Mouse (Mus musculus): Measurements from ENCODE around the gene Sox8.

Sox8 gene

DNA sequence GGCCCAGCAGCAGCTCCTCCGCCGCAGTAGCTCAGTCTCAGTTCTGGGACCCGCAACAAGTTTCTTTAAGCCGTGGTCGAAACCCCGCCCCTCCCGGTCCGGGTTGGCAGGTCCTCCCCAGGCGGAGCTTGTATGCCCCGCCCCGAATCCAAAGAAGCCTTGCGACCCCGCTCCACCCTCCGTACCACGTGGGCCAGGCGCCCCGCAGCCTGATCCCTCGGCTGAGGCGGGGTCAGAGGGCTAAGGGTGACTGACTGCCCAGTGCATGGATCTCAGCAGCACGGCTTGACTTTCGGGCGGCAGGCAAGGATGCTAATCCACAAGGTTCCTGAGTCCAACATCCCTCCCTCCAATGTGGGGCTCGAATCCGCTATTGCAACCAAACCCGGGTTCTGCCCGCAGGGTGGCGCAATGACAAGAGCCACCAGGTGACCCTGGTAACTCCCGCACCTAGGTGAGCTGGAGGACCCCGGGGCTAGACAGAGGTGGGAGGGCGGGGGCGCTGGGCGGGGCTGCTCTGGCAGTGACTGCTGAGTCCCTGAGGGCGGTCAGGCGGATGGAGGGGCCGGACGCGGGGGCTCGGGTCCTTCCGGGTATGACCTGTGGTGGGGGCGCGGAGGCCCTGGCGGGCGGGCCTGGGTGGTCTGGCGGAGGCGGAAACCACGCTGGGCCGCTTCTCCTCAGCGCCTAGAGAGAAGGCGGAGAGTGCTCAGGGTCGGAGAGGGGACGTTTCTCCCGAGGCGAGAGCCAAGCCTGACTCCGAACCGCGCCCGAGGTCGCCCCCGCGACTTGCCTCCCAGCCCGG lies at the start of gene Sox8:
Gene Sox8 (minus strand): TSS at position 39 of the 805 bp plus-strand sequence.
- peak; percentile 53 for ATAC-seq (ENCODE audit: low TSS enrichment)

DNA sequence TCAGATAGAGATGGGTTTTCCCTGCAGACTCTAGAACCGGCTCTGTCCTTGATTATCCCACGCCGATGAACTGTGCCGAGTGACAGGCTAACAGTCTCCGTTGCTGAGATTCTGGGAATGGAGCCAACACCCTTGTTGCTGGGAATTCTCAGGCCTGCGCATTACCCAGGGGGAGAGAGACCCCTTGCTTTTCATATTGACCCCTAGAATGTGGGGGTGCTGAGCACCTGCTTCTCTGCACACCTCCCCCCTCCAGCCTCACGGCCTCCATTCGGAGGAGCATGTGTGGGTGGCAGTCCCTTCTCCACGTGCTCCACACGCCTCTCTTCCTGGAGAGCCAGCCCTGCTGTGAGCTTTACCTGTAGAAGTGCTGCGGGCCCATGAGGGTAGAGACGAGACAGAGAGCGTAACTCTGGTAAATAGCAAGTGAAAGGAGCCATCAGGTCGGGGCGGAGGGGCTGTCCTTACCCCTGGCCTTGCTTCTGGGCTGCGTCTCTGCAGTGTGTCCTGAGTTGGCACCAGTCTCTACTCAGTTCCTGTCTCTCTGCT lies 48.1 kb upstream of the Sox8 start:
- ATAC-seq (ENCODE audit: low TSS enrichment) = peak; percentile 56; the same call in 1 of the 2 replicates

DNA sequence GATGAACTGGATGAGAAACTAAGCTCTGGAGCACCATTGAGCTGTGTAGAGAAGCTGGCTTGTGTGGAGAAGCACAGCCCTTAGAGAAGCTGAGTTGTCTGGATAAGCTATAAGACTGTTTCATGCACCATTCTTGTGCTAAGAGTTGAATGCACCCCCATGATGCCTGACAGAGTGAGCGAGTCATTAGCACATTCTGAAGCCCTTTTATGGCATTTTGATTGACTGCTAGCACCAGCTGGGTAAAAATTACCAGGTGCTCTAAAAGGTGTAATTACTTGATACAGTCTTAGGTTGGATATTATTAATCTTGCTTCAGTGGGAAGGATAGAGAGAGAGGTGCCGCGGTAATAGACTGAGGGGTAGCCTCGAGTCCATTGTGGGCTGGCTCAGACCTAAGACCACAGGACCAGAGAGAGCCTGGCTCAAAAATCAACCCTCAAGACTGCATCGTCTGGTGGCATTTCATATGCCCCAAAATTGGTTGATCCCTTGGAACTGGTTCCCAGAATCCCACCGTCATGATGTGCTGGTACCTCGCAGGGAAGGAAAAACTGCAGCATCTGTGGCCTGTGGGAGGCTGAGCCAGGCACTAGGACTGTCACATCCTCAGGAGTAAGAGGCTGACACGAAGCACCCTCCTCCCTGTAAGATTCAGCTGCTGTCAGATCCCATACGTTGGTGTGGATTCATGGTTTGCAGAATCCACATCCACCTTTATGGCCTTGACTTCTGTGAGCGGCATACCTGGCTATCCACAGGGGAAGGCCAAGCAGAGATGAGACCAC lies 44.4 kb upstream of the Sox8 start:
- ATAC-seq (ENCODE audit: low TSS enrichment) = peak; percentile 44; the same call in 1 of the 2 replicates

DNA sequence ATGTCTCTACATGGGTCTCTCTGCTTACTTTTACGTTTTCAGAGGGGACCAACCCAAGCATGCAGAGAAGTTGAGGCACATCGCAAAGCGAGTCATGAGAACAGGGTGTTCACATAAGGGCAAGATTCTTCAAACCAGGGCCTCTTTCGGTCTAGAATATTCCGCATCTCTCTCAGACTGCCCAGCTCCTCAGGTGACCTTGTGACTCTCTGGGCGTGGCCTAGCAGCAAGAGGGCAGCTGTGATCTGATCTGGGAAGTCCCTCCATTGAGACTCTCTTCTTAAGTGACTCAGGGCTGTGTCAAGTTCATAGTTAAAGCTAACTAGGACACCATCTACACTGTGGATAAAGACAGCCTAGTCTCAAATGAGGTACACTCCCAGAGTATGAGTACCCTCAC lies 42.8 kb upstream of the Sox8 start:
- ATAC-seq (ENCODE audit: low TSS enrichment) = no peak

DNA sequence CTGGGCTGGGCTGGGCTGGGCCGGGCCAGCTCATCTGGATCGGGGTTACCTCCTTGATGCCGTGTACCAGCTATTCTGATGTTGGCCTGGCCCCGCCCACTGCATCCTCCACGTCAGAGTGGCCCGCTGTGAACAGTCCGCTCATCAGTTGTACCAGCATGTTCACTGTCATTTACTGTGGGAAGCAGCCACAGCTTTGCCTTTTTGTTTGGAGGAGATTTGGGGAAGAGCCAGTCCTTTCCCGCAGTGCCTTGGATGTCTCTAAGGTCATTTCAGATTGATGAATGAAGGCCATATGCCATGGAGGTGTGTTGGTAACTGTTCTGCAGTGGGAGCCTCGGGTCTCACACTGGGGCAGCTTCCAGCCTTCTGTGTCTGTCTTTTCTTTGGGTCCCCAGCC lies 42.1 kb upstream of the Sox8 start:
- no peak for ATAC-seq (ENCODE audit: low TSS enrichment)

DNA sequence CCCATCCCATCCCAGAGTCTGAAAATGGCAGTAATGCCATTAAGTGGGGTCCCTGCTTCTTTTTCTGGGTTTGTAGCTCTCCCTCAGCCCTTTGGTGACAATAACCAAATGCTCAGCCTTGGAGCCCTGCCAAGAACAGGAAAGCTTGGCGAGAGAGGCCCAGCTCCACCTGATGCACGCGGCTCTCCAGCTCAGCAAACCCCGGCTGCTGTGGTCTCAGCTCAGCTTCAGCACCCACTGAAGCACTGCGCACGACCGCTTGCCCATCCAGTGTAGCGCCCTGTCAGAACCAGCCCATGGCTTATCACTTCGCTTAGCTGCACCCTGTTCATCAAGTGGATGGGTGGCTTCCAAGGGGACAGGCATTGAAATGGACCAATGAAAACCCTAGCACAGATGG lies 39.7 kb upstream of the Sox8 start:
- no peak for ATAC-seq (ENCODE audit: low TSS enrichment)

DNA sequence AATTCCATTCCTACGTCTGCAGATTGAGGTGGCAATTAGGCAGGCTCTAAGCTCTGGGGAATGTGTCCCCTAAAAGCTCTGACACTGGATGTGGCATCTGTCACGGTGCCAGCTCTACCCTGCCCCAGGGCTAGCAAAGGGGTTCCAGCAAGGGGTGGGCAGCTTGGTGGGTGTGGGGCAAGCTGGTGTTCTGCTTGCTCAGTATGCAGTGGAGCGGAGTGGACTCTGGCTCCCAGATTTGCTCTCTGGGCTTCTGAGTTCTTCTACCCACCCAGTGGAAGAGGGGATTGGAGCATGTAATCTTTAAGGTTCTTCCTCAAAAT lies 39.0 kb upstream of the Sox8 start:
- ATAC-seq (ENCODE audit: low TSS enrichment) = no peak

DNA sequence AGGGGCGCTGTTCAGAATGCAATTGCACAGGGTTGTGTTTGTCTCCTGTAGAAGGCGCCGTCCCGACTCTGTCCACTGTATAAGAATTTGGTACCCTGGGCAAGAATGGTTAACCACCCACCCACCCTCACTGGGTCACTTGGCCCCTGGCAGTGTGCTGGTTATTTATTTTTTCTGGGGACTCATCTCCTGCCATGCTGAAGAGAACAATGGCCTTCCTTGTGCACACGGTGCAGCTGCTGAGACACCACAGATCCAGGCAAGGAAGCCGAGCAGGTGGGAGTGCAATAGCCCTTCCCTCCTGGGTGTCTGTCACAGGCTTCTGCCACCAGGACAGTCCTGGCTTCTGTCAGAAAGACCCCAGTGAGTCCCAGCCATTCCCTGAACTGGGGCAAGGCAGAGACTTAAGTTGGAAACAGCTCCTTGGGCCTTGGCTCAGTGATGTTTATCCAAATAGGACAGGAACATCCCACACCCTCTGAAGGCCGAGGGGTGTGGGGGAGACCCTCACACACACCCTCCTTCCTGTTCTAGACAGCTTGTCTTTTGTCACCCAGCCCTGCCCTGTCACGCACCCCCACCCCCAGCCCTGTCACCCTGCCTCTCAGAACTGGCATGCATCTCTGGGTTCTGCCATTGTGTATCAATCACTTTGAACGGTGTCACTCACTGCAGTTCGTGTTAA lies 38.5 kb upstream of the Sox8 start:
- no peak for ATAC-seq (ENCODE audit: low TSS enrichment)

DNA sequence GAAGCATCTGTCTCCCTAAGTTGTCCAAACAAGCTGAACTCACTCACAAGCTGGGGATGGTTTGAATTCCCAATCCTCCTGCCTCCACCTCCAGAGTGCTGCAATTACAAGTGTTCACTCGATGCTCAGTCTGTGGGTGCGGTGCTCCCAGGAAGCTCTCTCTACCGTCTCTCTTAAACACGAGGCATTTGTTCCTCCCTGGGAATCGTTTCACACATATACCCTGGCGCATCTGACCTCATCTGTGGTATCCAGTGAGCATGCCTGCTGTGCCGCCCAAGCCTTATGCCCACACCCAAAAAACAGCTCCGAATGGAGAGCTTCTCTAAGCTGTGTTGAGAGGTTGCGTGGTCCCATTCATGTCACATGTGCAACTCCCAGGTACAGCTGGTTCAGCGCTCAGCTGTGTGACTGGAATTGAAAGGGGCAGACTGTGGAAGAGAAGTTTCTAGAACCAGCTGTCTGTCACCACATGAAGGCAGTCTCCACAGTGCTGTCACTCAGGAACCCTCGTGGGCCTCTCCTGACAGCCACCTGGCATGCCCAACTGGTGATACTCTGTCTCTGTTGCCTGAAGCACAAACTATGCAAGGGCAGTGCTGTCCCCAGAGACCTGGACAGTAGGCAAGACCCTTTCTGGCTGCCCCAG lies 37.8 kb upstream of the Sox8 start:
- ATAC-seq (ENCODE audit: low TSS enrichment) = peak; percentile 58; the same call in 1 of the 2 replicates

DNA sequence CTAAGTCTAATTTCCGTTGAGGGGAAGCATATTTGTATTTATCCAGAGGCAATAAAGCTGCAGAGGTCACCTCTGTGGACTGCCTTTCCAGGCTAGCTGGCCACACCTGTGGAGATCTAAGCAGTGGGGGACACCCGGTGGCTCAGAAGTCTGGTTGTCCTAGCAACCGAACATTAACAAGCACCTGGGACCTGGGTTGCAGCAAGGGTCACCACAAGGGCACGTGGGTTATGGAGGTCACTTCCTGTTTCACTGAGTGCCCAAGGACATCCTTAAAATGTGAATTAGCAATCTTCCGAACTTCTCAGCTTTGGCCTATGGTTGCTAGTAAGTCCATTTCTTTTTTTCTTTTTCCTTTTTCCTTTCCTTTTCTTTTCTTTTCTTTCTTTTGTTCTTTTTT lies 33.7 kb upstream of the Sox8 start:
- no peak for ATAC-seq (ENCODE audit: low TSS enrichment)

DNA sequence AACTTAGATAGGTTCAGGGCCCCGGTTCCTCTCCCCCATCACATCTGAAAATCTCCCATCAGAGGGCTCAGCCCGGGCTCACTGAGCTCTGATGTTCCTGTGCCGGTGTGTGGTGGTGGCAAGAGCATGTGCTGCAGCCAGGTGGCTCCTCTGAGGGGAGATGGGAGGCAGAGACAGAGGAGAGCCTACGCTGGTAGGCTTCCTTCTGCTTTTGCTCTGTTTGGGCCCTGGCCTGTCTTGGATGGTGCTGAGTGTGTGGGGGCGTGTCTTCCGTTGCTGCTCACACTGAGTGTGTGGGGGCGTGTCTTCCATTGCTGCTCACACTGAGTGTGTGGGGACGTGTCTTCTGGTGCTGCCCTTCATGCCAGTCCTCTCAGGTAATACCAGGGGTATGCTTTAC lies 31.9 kb upstream of the Sox8 start:
- peak; percentile 83 for ATAC-seq (ENCODE audit: low TSS enrichment)

DNA sequence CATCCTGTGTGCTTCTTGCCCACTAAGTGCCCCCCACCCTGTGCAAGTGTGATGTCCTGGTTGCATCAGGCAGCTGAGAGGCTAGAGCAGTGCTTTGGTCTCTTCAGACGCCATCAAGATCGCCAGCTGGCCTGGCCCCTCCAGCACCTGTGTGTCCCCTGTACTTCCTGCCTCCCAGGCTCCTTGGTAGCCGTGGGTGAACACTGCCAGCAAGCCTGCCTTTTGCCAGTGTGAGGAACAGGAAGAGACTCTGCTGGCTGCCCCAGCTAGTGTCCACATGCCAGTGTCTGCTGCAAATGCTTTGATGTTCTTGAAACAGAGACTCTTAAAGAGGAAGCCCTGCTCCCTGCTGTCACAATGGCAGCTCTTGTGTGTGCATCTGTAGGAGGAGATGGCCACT lies 27.1 kb upstream of the Sox8 start:
- ATAC-seq (ENCODE audit: low TSS enrichment) = no peak

DNA sequence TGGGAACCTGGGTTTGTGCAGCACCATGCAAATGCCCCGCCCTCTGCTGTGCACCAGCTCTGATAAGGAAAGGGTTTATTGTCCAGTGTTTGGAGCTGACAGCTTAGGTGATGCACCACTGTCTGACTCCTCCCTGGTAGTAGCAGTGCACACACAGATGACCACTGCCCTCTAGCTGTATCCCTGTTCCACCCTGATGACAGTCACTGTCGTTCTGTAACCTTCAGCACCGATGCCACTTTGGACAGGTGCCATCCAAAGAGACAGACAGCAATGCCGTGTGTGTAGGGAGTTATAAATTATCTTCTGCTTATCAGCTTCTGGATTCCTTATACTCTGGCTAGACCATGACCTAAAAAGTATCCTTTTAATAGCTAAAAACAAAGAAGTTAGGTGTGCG lies 25.0 kb upstream of the Sox8 start:
- ATAC-seq (ENCODE audit: low TSS enrichment) = no peak

DNA sequence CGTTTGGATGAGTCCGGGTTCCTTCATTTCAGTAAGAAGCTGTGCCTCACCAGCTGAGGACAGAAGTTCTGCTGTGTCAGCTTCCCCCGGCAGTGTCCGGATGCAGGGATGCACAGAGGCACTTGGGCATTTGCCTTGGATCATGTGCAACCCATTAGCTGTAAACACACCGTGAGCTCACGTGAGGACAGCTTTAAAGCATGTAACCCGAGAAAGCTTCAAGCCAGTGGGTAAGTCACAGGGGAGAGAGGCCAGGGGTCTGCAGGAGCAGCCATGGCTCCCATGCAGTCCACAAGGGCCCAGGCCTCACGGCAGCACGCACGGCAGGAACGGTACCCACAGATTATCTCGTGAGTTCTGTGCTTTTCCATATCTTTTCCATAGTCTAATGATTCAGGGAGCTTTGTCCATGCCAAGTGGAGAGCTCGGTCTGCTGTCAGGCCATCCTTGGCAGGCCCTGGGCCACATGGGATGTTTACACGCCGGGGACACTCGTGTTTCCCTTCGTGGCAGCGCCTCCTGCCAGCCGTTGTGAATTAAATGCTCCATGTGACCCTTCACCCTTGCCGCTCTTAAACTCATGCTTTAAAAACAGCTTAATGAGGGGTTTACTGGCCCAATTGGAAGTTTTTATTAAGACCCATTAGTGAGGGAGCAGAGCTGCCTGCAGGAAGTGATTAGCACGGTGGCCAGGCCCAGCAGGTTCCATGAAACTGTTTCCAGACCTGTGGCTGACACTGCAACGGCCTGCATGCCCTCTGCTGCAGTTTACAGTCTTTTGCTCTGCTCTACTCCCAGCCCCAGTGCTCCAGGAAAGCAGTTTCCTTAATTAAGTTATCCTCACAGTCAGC lies 23.1 kb upstream of the Sox8 start:
- no peak for ATAC-seq (ENCODE audit: low TSS enrichment)

DNA sequence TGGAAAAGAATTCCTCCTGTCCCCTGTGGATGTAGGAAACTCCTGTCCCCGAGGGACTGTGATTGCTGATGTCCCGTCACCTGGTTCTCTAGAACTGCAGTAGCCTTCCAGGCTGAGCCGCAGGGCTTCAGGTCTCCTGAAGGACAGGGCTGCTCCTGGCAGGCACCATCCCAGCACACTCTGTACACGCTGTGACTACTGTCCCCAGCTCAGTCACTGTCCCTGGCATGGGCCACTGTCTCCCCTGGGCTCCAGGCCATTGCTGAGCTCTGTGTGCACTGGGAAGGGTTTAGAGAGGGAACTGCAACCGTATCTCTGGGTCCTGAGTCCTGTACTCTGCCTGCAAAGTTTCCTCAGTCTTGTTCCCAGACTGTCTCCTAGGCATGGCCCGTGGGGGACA lies 21.9 kb upstream of the Sox8 start:
- no peak; the same call in 1 of the 2 replicates for ATAC-seq (ENCODE audit: low TSS enrichment)

DNA sequence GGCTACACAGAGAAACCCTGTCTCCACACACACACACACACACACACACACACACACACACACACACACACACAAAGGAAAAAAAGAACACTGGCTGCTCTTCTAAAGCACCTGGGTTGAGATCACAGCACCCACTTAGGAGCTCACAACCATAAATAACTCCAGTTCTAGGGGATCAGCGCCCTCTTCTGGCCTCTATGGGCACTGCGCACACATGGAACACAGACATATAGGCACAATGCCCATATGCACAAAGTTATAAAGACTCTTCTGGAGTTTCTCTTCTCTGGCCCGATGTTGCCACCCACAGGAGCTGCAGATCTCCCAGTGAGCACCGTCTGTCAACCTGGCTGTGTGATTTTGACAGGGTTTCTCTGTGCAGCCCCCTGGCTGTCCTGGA lies 20.5 kb upstream of the Sox8 start:
- ATAC-seq (ENCODE audit: low TSS enrichment) = no peak

DNA sequence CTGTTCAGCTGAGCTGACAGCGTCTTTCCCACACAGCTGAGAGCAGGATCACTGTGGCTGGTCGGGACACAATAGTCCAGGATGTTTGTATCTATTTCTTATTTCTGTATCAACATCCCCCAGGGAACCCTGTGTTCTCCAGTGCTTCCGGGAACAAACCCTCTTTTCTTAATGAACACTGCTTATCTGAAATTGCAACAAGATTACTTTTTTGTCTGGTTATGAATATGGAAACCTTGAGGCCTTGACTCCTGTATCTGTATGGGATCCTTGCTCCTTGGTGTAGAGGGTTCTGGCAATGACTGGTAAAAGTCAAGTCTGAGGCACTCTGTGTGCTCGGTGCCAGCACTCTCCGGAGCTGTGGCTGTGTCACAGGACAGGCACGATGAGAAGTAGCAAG lies 19.6 kb upstream of the Sox8 start:
- ATAC-seq (ENCODE audit: low TSS enrichment) = no peak

DNA sequence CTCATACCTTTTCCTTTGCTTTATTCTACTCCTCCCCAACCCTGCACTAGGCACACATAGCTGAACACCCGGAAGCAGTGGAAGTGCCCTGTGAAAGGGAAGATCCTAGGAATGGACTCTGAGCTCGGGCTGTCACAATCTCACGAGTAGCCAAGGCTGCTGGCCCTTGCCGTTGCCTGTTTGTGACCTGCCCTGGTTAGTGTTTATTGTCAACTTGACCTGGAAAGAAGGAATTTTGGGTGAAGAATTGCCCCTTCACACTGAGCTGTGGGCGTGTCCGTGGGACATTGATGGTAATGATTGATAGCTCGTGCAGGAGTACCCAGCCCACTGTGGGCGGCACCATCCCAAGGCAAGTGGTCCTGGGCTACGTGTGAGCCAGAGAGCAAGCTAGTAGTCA lies 14.2 kb upstream of the Sox8 start:
- no peak for ATAC-seq (ENCODE audit: low TSS enrichment)

DNA sequence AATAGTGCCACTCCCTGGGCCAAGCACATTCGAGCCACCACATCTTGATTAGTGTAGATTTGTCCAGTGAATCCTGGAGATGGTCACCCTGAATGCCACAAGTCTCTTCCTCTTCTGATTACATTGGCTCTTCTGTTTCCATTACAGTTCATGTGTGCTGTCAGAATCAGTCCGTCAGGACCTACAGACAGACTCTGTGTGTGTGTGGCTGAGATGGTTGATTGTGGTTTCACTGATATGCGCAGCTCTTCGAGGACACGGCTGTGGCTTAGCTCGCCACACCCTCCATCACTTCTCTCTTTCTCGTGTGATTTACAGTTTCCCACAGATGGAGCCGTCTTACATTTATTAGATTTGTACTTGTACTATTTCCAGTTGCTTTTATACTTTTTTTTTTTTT lies 13.4 kb upstream of the Sox8 start:
- ATAC-seq (ENCODE audit: low TSS enrichment) = no peak

DNA sequence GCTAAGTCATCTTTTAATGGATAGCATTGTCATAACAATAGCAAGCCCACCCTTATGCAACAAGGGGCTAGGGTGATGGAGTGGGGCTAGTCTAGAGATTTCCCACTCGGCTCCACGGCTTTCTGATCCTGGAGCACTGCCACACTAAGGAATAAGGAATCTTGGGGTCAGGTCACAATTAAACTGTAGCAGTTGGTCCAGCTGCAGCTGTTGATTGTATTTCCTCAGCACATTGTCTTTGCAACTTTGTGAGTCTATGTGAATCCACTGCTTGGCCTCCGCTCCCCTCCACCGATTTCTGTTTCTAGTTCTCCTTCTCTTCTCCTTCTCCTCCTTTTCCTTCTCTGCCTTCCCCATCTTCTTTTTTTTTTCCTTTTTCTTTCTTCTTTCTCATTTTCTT lies 12.6 kb upstream of the Sox8 start:
- no peak for ATAC-seq (ENCODE audit: low TSS enrichment)

DNA sequence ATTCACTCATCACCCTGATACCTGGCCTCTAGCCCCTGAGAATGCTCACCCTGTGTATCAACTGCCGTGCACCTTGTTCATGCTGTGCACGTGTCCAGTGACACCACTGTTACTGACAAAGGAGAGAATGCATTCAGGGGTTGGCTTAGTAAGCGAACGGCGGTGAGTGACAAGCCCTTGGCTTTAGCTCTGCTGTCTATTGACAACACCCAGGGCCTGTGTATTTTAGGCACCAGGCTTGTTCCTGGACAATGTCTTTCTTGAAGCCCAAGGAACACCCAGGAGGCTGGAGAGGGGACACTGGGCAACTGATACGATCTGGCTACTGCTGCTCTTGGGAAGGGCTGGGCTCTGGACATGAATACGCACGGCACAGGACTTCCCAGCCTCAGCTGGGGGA lies 11.6 kb upstream of the Sox8 start:
- no peak for ATAC-seq (ENCODE audit: low TSS enrichment)

Data from frontal cortex, adult (tissue).